8 mouse cellular contexts compared by ENCODE assay signal in genomic region chr5:123381968-123382367, GRCm38 (mm10). TPM values are rescaled to one million over a fixed set of nuclear protein-coding genes. Genes with fewer than 3 reads are reported as not detected.
DNase-seq lines count a peak whose midpoint lies in the region; ATAC-seq and TF ChIP-seq lines count a peak whose summit lies in the region.

No protein-coding gene starts in this region.

- H3K36me3 ChIP-seq in CH12.LX (replicated peaks in 1 of 2; ENCODE audit: control insufficient read depth in 1 of 2, insufficient read depth in 1 of 2, low read length in 1 of 2) = no peaks in the 10 kb centered on the region
- no peaks in the 10 kb centered on the region for H3K36me3 ChIP-seq in heart, embryonic 13.5 days
- H3K36me3 ChIP-seq in liver, embryonic 12.5 days = no peaks in the 10 kb centered on the region
- H3K36me3 ChIP-seq in stomach, embryonic 15.5 days = no peaks in the 10 kb centered on the region

- ATAC-seq in heart, embryonic 13.5 days (ENCODE audit: extremely low read depth, insufficient number of reproducible peaks, low FRiP score, low TSS enrichment) = no peak
- no peak for ATAC-seq in liver, embryonic 12.5 days
- ATAC-seq in stomach, embryonic 15.5 days (ENCODE audit: insufficient read depth, low FRiP score, low read depth) = no peak
- ATAC-seq in CD4-positive, CD25-positive, alpha-beta regulatory T cell, adult 4 months = no peak

- peaks cover 13% of the 10 kb centered on the region for H3K9me3 ChIP-seq in CH12.LX (replicated peaks; ENCODE audit: low read length)
- H3K9me3 ChIP-seq in heart, embryonic 13.5 days = peaks cover 1% of the 10 kb centered on the region
- no peaks in the 10 kb centered on the region for H3K9me3 ChIP-seq in liver, embryonic 12.5 days (replicated peaks)
- no peaks in the 10 kb centered on the region for H3K9me3 ChIP-seq in stomach, embryonic 15.5 days

- H3K27ac ChIP-seq in CH12.LX (ENCODE audit: insufficient read depth, low read depth) = peak overlapping the region; percentile 83
- H3K27ac ChIP-seq in heart, embryonic 13.5 days (replicated peaks) = no peak overlapping the region
- no peak overlapping the region for H3K27ac ChIP-seq in liver, embryonic 12.5 days
- no peak overlapping the region for H3K27ac ChIP-seq in stomach, embryonic 15.5 days

- H3K27me3 ChIP-seq in CH12.LX (replicated peaks) = peaks cover 3% of the 10 kb centered on the region
- 0 out of 2 replicates have a peak, but pooled peaks cover 5% of the 10 kb centered on the region for H3K27me3 ChIP-seq in heart, embryonic 13.5 days (replicated peaks)
- H3K27me3 ChIP-seq in liver, embryonic 12.5 days (replicated peaks) = peaks cover 22% of the 10 kb centered on the region
- H3K27me3 ChIP-seq in stomach, embryonic 15.5 days (replicated peaks) = 0 out of 2 replicates have a peak, but pooled peaks cover 3% of the 10 kb centered on the region

- H3K79me2 ChIP-seq in CH12.LX (replicated peaks; ENCODE audit: control insufficient read depth, extremely low read depth, insufficient read depth, poor library complexity, severe bottlenecking) = no peaks in the 10 kb centered on the region

- DNase-seq in 3134 (ENCODE audit: extremely low read depth, insufficient read length, low spot score) = peak; percentile 80
- DNase-seq in CH12.LX (ENCODE audit: extremely low read depth) = peak; percentile 82
- DNase-seq in cerebellum, adult 9-10 months = no peak
- DNase-seq in cerebellum, postnatal 14 days = no peak

- WGBS in heart, embryonic 13.5 days = 11% methylated on average over 20 of the region's 20 CpGs
- WGBS in liver, embryonic 12.5 days (ENCODE audit: insufficient replicate concordance) = 20% methylated on average over 20 of the region's 20 CpGs
- WGBS in stomach, embryonic 15.5 days = 21% methylated on average over 20 of the region's 20 CpGs

- TF ChIP-seq POLR2A in CH12.LX (IDR thresholded peaks at IDR 0.05; ENCODE audit: low read depth, low read length) = 0 out of 2 replicates have a peak, but pooled peaks have one; percentile 32

- no peak for TF ChIP-seq RAD21 in CH12.LX (IDR thresholded peaks at IDR 0.05; ENCODE audit: low read depth, low read length)

- peak overlapping the region in 2 of 3 experiments; percentile 23 to 40 for H3K4me3 ChIP-seq in CH12.LX (replicated peaks in 1 of 3; ENCODE audit: low read depth in 2 of 3, low read length in 2 of 3, poor library complexity in 1 of 3)
- H3K4me3 ChIP-seq in heart, embryonic 13.5 days = peak overlapping the region; percentile 11
- no peak overlapping the region for H3K4me3 ChIP-seq in liver, embryonic 12.5 days
- H3K4me3 ChIP-seq in stomach, embryonic 15.5 days (replicated peaks) = no peak overlapping the region

- H3K4me1 ChIP-seq in CH12.LX (ENCODE audit: control insufficient read depth in 1 of 2, insufficient read depth in 2 of 2) = peaks cover 22 to 52% of the 10 kb centered on the region in 2 experiments
- H3K4me1 ChIP-seq in heart, embryonic 13.5 days = peaks cover 38% of the 10 kb centered on the region
- H3K4me1 ChIP-seq in liver, embryonic 12.5 days = peaks cover 13% of the 10 kb centered on the region
- H3K4me1 ChIP-seq in stomach, embryonic 15.5 days = peaks cover 4% of the 10 kb centered on the region

- TF ChIP-seq EP300 in CH12.LX (IDR thresholded peaks at IDR 0.05; ENCODE audit: low read length) = peak; percentile 68; the same call in 1 of the 2 replicates

- dilution Hi-C loops in CH12.LX (cut with MboI; ENCODE audit: extremely low pct_ligation_motif_present, extremely low pct_unique_long_range_greater_than_20kb, low sequenced_read_pairs) = no loop called here

- TF ChIP-seq CTCF in CH12.LX (conservative IDR thresholded peaks at IDR 0.05 in 1 of 2, IDR thresholded peaks at IDR 0.05 in 1 of 2; ENCODE audit: low read depth in 2 of 2, low read length in 2 of 2) = no peak

- peak overlapping the region; percentile 86 for H3K4me2 ChIP-seq in CH12.LX (ENCODE audit: insufficient read depth, low read depth, poor library complexity, severe bottlenecking)
- peak overlapping the region; percentile 53 for H3K4me2 ChIP-seq in heart, embryonic 13.5 days
- H3K4me2 ChIP-seq in liver, embryonic 12.5 days = peak overlapping the region; percentile 31; the same call in 1 of the 2 replicates
- 0 out of 2 replicates have a peak overlapping the region, but pooled peaks have one; percentile 2 for H3K4me2 ChIP-seq in stomach, embryonic 15.5 days

- H3K9ac ChIP-seq in CH12.LX (ENCODE audit: insufficient read depth, low read depth) = peak overlapping the region; percentile 27
- H3K9ac ChIP-seq in heart, embryonic 13.5 days = peak overlapping the region; percentile 29
- no peak overlapping the region for H3K9ac ChIP-seq in liver, embryonic 12.5 days
- H3K9ac ChIP-seq in stomach, embryonic 15.5 days = no peak overlapping the region

- in situ Hi-C loops in CH12.LX (cut with MboI; ENCODE audit: low pct_ligation_motif_present, low pct_unique_long_range_greater_than_20kb, low sequenced_read_pairs) = loop anchor here (5.0 to 10.0 kb wide), 2 partner anchors 50 to 113 kb away; no protein-coding TSS in a partner anchor

TF ChIP-seq in CH12.LX, 34 proteins besides CTCF, POLR2A, EP300 and RAD21:
- TF ChIP-seq IRF4 (IDR thresholded peaks at IDR 0.05; ENCODE audit: low read depth, low read length) (peak; percentile 84), USF2 (conservative IDR thresholded peaks at IDR 0.05; ENCODE audit: low read depth, low read length) (no peak), E2F4 (IDR thresholded peaks at IDR 0.05; ENCODE audit: insufficient replicate concordance, low read depth, low read length) (no peak), PAX5 (IDR thresholded peaks at IDR 0.05; ENCODE audit: low read length) (no peak), MEF2A (IDR thresholded peaks at IDR 0.05; ENCODE audit: borderline replicate concordance, low read depth, low read length) (peak; percentile 74; the same call in 1 of the 2 replicates), SMC3 (IDR thresholded peaks at IDR 0.05; ENCODE audit: low read depth, low read length) (no peak), BHLHE40 (IDR thresholded peaks at IDR 0.05; ENCODE audit: low read depth, low read length) (peak; percentile 97), ZC3H11A (IDR thresholded peaks at IDR 0.05; ENCODE audit: low read depth, low read length) (no peak), ELF1 (IDR thresholded peaks at IDR 0.05; ENCODE audit: low read depth, low read length) (peak; percentile 49; the same call in 1 of the 2 replicates), CHD2 (IDR thresholded peaks at IDR 0.05; ENCODE audit: low read length) (no peak), USF1 (IDR thresholded peaks at IDR 0.05; ENCODE audit: low read depth, low read length) (no peak), MAX (IDR thresholded peaks at IDR 0.05; ENCODE audit: low read length) (no peak; the same call in 1 of the 2 replicates), POLR2AphosphoS2 (IDR thresholded peaks at IDR 0.05; ENCODE audit: low read depth, low read length) (no peak), UBTF (IDR thresholded peaks at IDR 0.05; ENCODE audit: low read depth, low read length) (peak; percentile 79; the same call in 1 of the 2 replicates), MYC (IDR thresholded peaks at IDR 0.05; ENCODE audit: low read depth, low read length) (no peak), NRF1 (IDR thresholded peaks at IDR 0.05; ENCODE audit: low read depth, low read length) (peak; percentile 70), NELFE (IDR thresholded peaks at IDR 0.05; ENCODE audit: low read depth, low read length) (no peak), CHD1 (IDR thresholded peaks at IDR 0.05; ENCODE audit: low read depth, low read length) (no peak), TBP (conservative IDR thresholded peaks at IDR 0.05; ENCODE audit: low read depth, low read length) (0 out of 2 replicates have a peak, but pooled peaks have one; percentile 11), TCF12 (IDR thresholded peaks at IDR 0.05; ENCODE audit: low read depth, low read length) (peak; percentile 79), MXI1 (IDR thresholded peaks at IDR 0.05; ENCODE audit: low read depth, low read length) (no peak), ETS1 (conservative IDR thresholded peaks at IDR 0.05; ENCODE audit: low read depth, low read length) (peak; percentile 91), ZMIZ1 (IDR thresholded peaks at IDR 0.05; ENCODE audit: low read depth, low read length) (no peak), MAZ (IDR thresholded peaks at IDR 0.05; ENCODE audit: low read depth, low read length) (no peak), ZKSCAN1 (IDR thresholded peaks at IDR 0.05; ENCODE audit: borderline replicate concordance, low read depth, low read length) (no peak), MAFK (IDR thresholded peaks at IDR 0.05; ENCODE audit: insufficient replicate concordance, low read length) (0 out of 2 replicates have a peak, but pooled peaks have one; percentile 51), SIN3A (IDR thresholded peaks at IDR 0.05; ENCODE audit: low read length) (peak; percentile 51; the same call in 1 of the 2 replicates)
TF ChIP-seq in CH12.LX: peak in this region for 11.

RNA-seq across cellular contexts. Expression of gene Mlxip, which starts 12.6 kb away (rescaled TPM):
- total RNA-seq in CH12.LX (2012; rRNA removed) = 5.8 and 7.4 TPM in 2 replicates
- 4.3 and 4.4 TPM in 2 replicates for total RNA-seq in CH12.LX (2014; rRNA removed)
- polyA plus RNA-seq in CH12.LX (2012; ENCODE audit: insufficient read length, low read depth) = 15.4 and 17.9 TPM in 2 replicates
- polyA plus RNA-seq in heart, embryonic 13.5 days (2015; fragmentation: Nextera tagmentation; extraction: Ambion mirVana) = 10.9 and 11.7 TPM in 2 replicates
- 6.7 and 7.0 TPM in 2 replicates for polyA plus RNA-seq in liver, embryonic 12.5 days (2016; fragmentation: Nextera tagmentation; extraction: Ambion mirVana)
- 19.1 and 24.4 TPM in 2 replicates for polyA plus RNA-seq in stomach, embryonic 15.5 days (2015; fragmentation: Nextera tagmentation; extraction: Ambion mirVana)
- polyA plus RNA-seq in CD4-positive, CD25-positive, alpha-beta regulatory T cell, adult 4 months (2017; shearing (Covaris generic)) = 10 to 100 TPM; 18.9 to 19.9 TPM

RNA-seq across cellular contexts. Expression of gene Bcl7a, which starts 38.3 kb away (rescaled TPM):
- total RNA-seq in CH12.LX (2012; rRNA removed) = 3.6 and 4.3 TPM in 2 replicates
- total RNA-seq in CH12.LX (2014; rRNA removed) = 1.9 and 2.3 TPM in 2 replicates
- polyA plus RNA-seq in CH12.LX (2012; ENCODE audit: insufficient read length, low read depth) = 6.3 and 7.2 TPM in 2 replicates
- 13.5 and 14.5 TPM in 2 replicates for polyA plus RNA-seq in heart, embryonic 13.5 days (2015; fragmentation: Nextera tagmentation; extraction: Ambion mirVana)
- 11.7 and 12.7 TPM in 2 replicates for polyA plus RNA-seq in liver, embryonic 12.5 days (2016; fragmentation: Nextera tagmentation; extraction: Ambion mirVana)
- 19.9 and 21.0 TPM in 2 replicates for polyA plus RNA-seq in stomach, embryonic 15.5 days (2015; fragmentation: Nextera tagmentation; extraction: Ambion mirVana)
- polyA plus RNA-seq in CD4-positive, CD25-positive, alpha-beta regulatory T cell, adult 4 months (2017; shearing (Covaris generic)) = 1 to 10 TPM; 7.2 to 9.8 TPM

Comparison
In these comparisons a context has a peak if more than half of its experiments do, and no peak if none do; other contexts are left out.
1. DNase-seq: peak in 3134 (single experiment) and CH12.LX (single experiment); none in cerebellum, adult 9-10 months (single experiment) and cerebellum, postnatal 14 days (0 of 2).
2. H3K4me2 ChIP-seq: peak in every context shown above with its lines; median percentile 86 in CH12.LX; 53 in heart, embryonic 13.5 days; 31 in liver, embryonic 12.5 days; 2 in stomach, embryonic 15.5 days.
3. H3K4me3 ChIP-seq: peak in CH12.LX (2 of 3) and heart, embryonic 13.5 days (single experiment); none in liver, embryonic 12.5 days (single experiment) and stomach, embryonic 15.5 days (single experiment).
4. H3K9ac ChIP-seq: peak in CH12.LX (single experiment) and heart, embryonic 13.5 days (single experiment); none in liver, embryonic 12.5 days (single experiment) and stomach, embryonic 15.5 days (single experiment).